21 mouse cellular contexts compared by ENCODE assay signal in the genomic region with DNA sequence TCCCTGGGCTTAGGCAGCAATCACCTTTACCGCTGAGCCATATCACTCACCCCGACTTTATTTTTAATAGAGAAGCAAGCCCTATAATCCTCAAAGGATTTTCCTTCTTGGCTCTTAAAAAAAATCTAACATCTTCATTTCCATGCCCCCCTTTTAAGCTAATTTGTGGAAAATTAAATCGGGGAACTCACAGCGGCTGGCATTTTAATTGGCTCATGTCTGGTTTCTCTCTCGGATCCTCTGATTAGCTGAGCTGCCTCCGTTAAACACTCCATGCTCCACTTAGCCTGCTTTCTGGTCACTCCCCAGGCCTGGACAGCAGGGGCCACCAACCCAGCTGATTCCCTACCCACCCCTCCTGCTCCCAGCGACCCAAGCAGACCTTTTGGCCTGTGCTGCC. TPM values are rescaled to one million over a fixed set of nuclear protein-coding genes. Genes with fewer than 3 reads are reported as not detected.
DNase-seq lines count a peak whose midpoint lies in the region; ATAC-seq and TF ChIP-seq lines count a peak whose summit lies in the region.
"Had no signal": no experiment of that assay in that cellular context is flagged by ENCODE, and none has a peak within 500 bp of the region (broad histone marks: within the 10 kb centered on the region; RNA-seq: fewer than 3 reads in every experiment).

No protein-coding gene starts in this region.

- TF ChIP-seq CTCF in testis, adult 2 months (IDR thresholded peaks at IDR 0.05; ENCODE audit: control insufficient read depth, insufficient read depth, insufficient replicate concordance, low read depth, low read length), result no peak

- H3K27me3 ChIP-seq in hindbrain, embryonic 10.5 days (ENCODE audit: insufficient read depth, poor library complexity, severe bottlenecking), result peaks cover 43% of the 10 kb centered on the region
- H3K27me3 ChIP-seq in hindbrain, embryonic 14.5 days (ENCODE audit: control insufficient read depth, insufficient read depth, low read length), result peaks cover 2% of the 10 kb centered on the region; the same call in 1 of the 2 replicates
- no peaks in the 10 kb centered on the region for H3K27me3 ChIP-seq in testis, adult 2 months (ENCODE audit: control insufficient read depth, insufficient read depth, low read length)
- H3K27me3 ChIP-seq in forebrain, embryonic 14.5 days (replicated peaks; ENCODE audit: control insufficient read depth, insufficient read depth, low read length), result no peaks in the 10 kb centered on the region
- peaks cover 81% of the 10 kb centered on the region for H3K27me3 ChIP-seq in heart, embryonic 12.5 days (replicated peaks)

- H3K9ac ChIP-seq in hindbrain, embryonic 14.5 days, result no peak overlapping the region
- no peak overlapping the region for H3K9ac ChIP-seq in forebrain, embryonic 14.5 days (ENCODE audit: low read length)
- no peak overlapping the region for H3K9ac ChIP-seq in heart, embryonic 12.5 days
- H3K9ac ChIP-seq: heart, embryonic 13.5 days; hindbrain, embryonic 12.5 days had no signal

- 67% methylated on average over 7 of the region's 7 CpGs for WGBS in hindbrain, embryonic 10.5 days
- WGBS in hindbrain, embryonic 14.5 days, result 52% methylated on average over 7 of the region's 7 CpGs
- WGBS in forebrain, embryonic 14.5 days, result 19% methylated on average over 7 of the region's 7 CpGs
- WGBS in heart, embryonic 12.5 days, result 55% methylated on average over 7 of the region's 7 CpGs

- H3K36me3 ChIP-seq in hindbrain, embryonic 10.5 days, result no peaks in the 10 kb centered on the region
- no peaks in the 10 kb centered on the region for H3K36me3 ChIP-seq in hindbrain, embryonic 14.5 days (replicated peaks; ENCODE audit: control insufficient read depth, insufficient read depth)
- H3K36me3 ChIP-seq in testis, adult 2 months (ENCODE audit: control insufficient read depth, insufficient read depth, low read length), result no peaks in the 10 kb centered on the region
- no peaks in the 10 kb centered on the region for H3K36me3 ChIP-seq in forebrain, embryonic 14.5 days (ENCODE audit: control insufficient read depth, insufficient read depth, low read length)
- H3K36me3 ChIP-seq in heart, embryonic 12.5 days, result no peaks in the 10 kb centered on the region
- H3K36me3 ChIP-seq: embryonic facial prominence, embryonic 10.5 days; heart, embryonic 13.5 days; hindbrain, embryonic 12.5 days had no signal

- no peak for TF ChIP-seq POLR2A in testis, adult 2 months (IDR thresholded peaks at IDR 0.05; ENCODE audit: control insufficient read depth, low read depth, low read length)

- ATAC-seq in hindbrain, embryonic 14.5 days (ENCODE audit: low FRiP score), result no peak
- no peak for ATAC-seq in forebrain, embryonic 14.5 days
- no peak for ATAC-seq in heart, embryonic 12.5 days (ENCODE audit: insufficient number of reproducible peaks, low FRiP score)
- ATAC-seq: hindbrain, postnatal 0 days had no signal

- 0 out of 2 replicates have a peak overlapping the region, but pooled peaks have one; percentile 17 for H3K27ac ChIP-seq in hindbrain, embryonic 10.5 days
- H3K27ac ChIP-seq in hindbrain, embryonic 14.5 days, result no peak overlapping the region
- no peak overlapping the region for H3K27ac ChIP-seq in testis, adult 2 months (ENCODE audit: control insufficient read depth, insufficient read depth, low read depth, low read length)
- no peak overlapping the region for H3K27ac ChIP-seq in forebrain, embryonic 14.5 days (ENCODE audit: low read depth, low read length)
- no peak overlapping the region for H3K27ac ChIP-seq in heart, embryonic 12.5 days (ENCODE audit: poor library complexity, severe bottlenecking)
- H3K27ac ChIP-seq: embryonic facial prominence, embryonic 10.5 days; heart, embryonic 13.5 days; hindbrain, embryonic 12.5 days; hindbrain, postnatal 0 days had no signal

- H3K4me3 ChIP-seq in hindbrain, embryonic 10.5 days, result no peak overlapping the region
- H3K4me3 ChIP-seq in hindbrain, embryonic 14.5 days (replicated peaks; ENCODE audit: low read length), result no peak overlapping the region
- H3K4me3 ChIP-seq in testis, adult 2 months (ENCODE audit: control insufficient read depth, low read depth, low read length), result peak overlapping the region; percentile 79
- H3K4me3 ChIP-seq in forebrain, embryonic 14.5 days (ENCODE audit: low read depth, low read length), result no peak overlapping the region
- H3K4me3 ChIP-seq in heart, embryonic 12.5 days, result no peak overlapping the region
- H3K4me3 ChIP-seq: embryonic facial prominence, embryonic 10.5 days; heart, embryonic 13.5 days; hindbrain, embryonic 12.5 days had no signal

- no peak overlapping the region for H3K4me2 ChIP-seq in hindbrain, embryonic 14.5 days (replicated peaks)
- H3K4me2 ChIP-seq in forebrain, embryonic 14.5 days (ENCODE audit: low read length), result no peak overlapping the region
- no peak overlapping the region for H3K4me2 ChIP-seq in heart, embryonic 12.5 days
- H3K4me2 ChIP-seq: heart, embryonic 13.5 days; hindbrain, embryonic 12.5 days had no signal

- no peaks in the 10 kb centered on the region for H3K9me3 ChIP-seq in hindbrain, embryonic 10.5 days
- H3K9me3 ChIP-seq in hindbrain, embryonic 14.5 days (ENCODE audit: control insufficient read depth, low read length), result no peaks in the 10 kb centered on the region
- no peaks in the 10 kb centered on the region for H3K9me3 ChIP-seq in forebrain, embryonic 14.5 days (replicated peaks; ENCODE audit: control insufficient read depth, low read length)
- H3K9me3 ChIP-seq in heart, embryonic 12.5 days (replicated peaks), result no peaks in the 10 kb centered on the region
- H3K9me3 ChIP-seq: embryonic facial prominence, embryonic 10.5 days; heart, embryonic 13.5 days; hindbrain, embryonic 12.5 days had no signal

- peaks cover 44% of the 10 kb centered on the region for H3K4me1 ChIP-seq in hindbrain, embryonic 10.5 days (replicated peaks)
- H3K4me1 ChIP-seq in hindbrain, embryonic 14.5 days (replicated peaks; ENCODE audit: control insufficient read depth, insufficient read depth, low read length), result peaks cover 13% of the 10 kb centered on the region; the same call in 1 of the 2 replicates
- H3K4me1 ChIP-seq in testis, adult 2 months (ENCODE audit: control insufficient read depth, insufficient read depth, low read length), result no peaks in the 10 kb centered on the region; the same call in 1 of the 2 replicates
- peaks cover 15% of the 10 kb centered on the region for H3K4me1 ChIP-seq in forebrain, embryonic 14.5 days (ENCODE audit: control insufficient read depth, insufficient read depth, low read length)
- no peaks in the 10 kb centered on the region for H3K4me1 ChIP-seq in heart, embryonic 12.5 days (replicated peaks)
- H3K4me1 ChIP-seq: heart, embryonic 13.5 days had no signal

- no peak for DNase-seq in hindbrain, embryonic 10.5 days (ENCODE audit: low spot score)
- no peak for DNase-seq in hindbrain, embryonic 14.5 days (ENCODE audit: low spot score)
- no peak for DNase-seq in testis, postnatal 10 days (ENCODE audit: low spot score)
- DNase-seq in forebrain, embryonic 14.5 days (ENCODE audit: low spot score), result peak; percentile 56
- DNase-seq in T-cell, adult 2 months (ENCODE audit: low spot score), result no peak
- DNase-seq: adrenal gland, postnatal 14 days; cerebellum, adult 18-20 months; cerebellum, postnatal 10 days; gastrocnemius, postnatal 14 days; heart, postnatal 36 days; kidney, adult 11 months had no signal

RNA-seq across cellular contexts. Expression of a gene that starts 1.8 kb away (rescaled TPM):
- polyA plus RNA-seq in hindbrain, embryonic 10.5 days (2016; fragmentation: Nextera tagmentation; extraction: Ambion mirVana), result not detected in 2 replicates
- polyA plus RNA-seq in hindbrain, embryonic 14.5 days (2014; fragmentation: Nextera tagmentation; extraction: Ambion mirVana), result not detected in 2 replicates
- polyA plus RNA-seq in testis, adult 2 months (2012; rRNA removed), result 26.9 and 28.7 TPM in 2 replicates
- not detected in 2 replicates for polyA plus RNA-seq in forebrain, embryonic 14.5 days (2014; fragmentation: Nextera tagmentation; extraction: Ambion mirVana)
- not detected in 2 replicates for polyA plus RNA-seq in heart, embryonic 12.5 days (2016; fragmentation: Nextera tagmentation; extraction: Ambion mirVana)
- polyA plus RNA-seq: embryonic facial prominence, embryonic 10.5 days; embryonic facial prominence, embryonic 14.5 days; gonadal fat pad, adult 2 months; heart, embryonic 13.5 days; heart, postnatal 0 days; hindbrain, embryonic 12.5 days; hindbrain, postnatal 0 days; intestine, embryonic 14.5 days had no signal

RNA-seq across cellular contexts. Expression of a gene that starts 37.0 kb away (rescaled TPM):
- polyA plus RNA-seq in hindbrain, embryonic 10.5 days (2016; fragmentation: Nextera tagmentation; extraction: Ambion mirVana), result 7.2 and 8.1 TPM in 2 replicates
- 6.3 and 8.3 TPM in 2 replicates for polyA plus RNA-seq in hindbrain, embryonic 14.5 days (2014; fragmentation: Nextera tagmentation; extraction: Ambion mirVana)
- polyA plus RNA-seq in testis, adult 2 months (2012; rRNA removed), result 0.54 and 0.99 TPM in 2 replicates
- 7.4 and 8.2 TPM in 2 replicates for polyA plus RNA-seq in forebrain, embryonic 14.5 days (2014; fragmentation: Nextera tagmentation; extraction: Ambion mirVana)
- 7.2 and 7.7 TPM in 2 replicates for polyA plus RNA-seq in heart, embryonic 12.5 days (2016; fragmentation: Nextera tagmentation; extraction: Ambion mirVana)

RNA-seq across cellular contexts. Expression of a gene that starts 57.7 kb away (rescaled TPM):
- 101 and 102 TPM in 2 replicates for polyA plus RNA-seq in hindbrain, embryonic 10.5 days (2016; fragmentation: Nextera tagmentation; extraction: Ambion mirVana)
- 83.1 and 89.0 TPM in 2 replicates for polyA plus RNA-seq in hindbrain, embryonic 14.5 days (2014; fragmentation: Nextera tagmentation; extraction: Ambion mirVana)
- 37.0 and 40.3 TPM in 2 replicates for polyA plus RNA-seq in testis, adult 2 months (2012; rRNA removed)
- polyA plus RNA-seq in forebrain, embryonic 14.5 days (2014; fragmentation: Nextera tagmentation; extraction: Ambion mirVana), result 69.6 and 95.3 TPM in 2 replicates
- polyA plus RNA-seq in heart, embryonic 12.5 days (2016; fragmentation: Nextera tagmentation; extraction: Ambion mirVana), result 50.6 and 55.8 TPM in 2 replicates

Comparison
In these comparisons a context has a peak if more than half of its experiments do, and no peak if none do; other contexts are left out.
1. RNA of a gene that starts 1.8 kb away (polyA plus RNA-seq): 26.9 to 28.7 TPM in testis, adult 2 months; not detected in hindbrain, embryonic 10.5 days, not detected in hindbrain, embryonic 14.5 days, not detected in forebrain, embryonic 14.5 days and not detected in heart, embryonic 12.5 days; every median in the first group is over 10 times any median in the second.